Mouse (Mus musculus) left cerebral cortex, postnatal 10 days (tissue): ENCODE measurements around the gene Avil. TPM values are rescaled to one million over a fixed set of nuclear protein-coding genes. Genes with fewer than 3 reads are reported as not detected.

Source experiments
- DNase-seq, 2 experiments: peaks; one replicate each; pipeline ENCODE4 v3.0.0; 2021 to 2022; ENCODE audit warnings: low spot score in 2 of 2, mixed read lengths in 1 of 2; ENCODE audit errors: extremely low spot score in 1 of 2
- intact Hi-C: fragments of 180-260 bp; cut with DNase I; formaldehyde crosslinking; loops from one replicate; pipeline ENCODE4 v1.15.1; 2025
- total RNA-seq, 2 experiments: library from RNA; stranded (reverse); gene quantifications; 2 replicates each; pipeline ENCODE4 v1.2.3; 2021

The Avil gene
- total RNA-seq, 2 experiments from 2014 or later = 0.14 to 0.17 TPM

GRCm38 (mm10) chr10:126979636-126980151, 20.8 kb upstream of the Avil start:
- intact Hi-C loops = loop anchor here (2.0 kb wide), 1 partner anchor 51 kb away; no protein-coding TSS in a partner anchor
- peak in 1 of 2 experiments; percentile 76 for DNase-seq

DNA sequence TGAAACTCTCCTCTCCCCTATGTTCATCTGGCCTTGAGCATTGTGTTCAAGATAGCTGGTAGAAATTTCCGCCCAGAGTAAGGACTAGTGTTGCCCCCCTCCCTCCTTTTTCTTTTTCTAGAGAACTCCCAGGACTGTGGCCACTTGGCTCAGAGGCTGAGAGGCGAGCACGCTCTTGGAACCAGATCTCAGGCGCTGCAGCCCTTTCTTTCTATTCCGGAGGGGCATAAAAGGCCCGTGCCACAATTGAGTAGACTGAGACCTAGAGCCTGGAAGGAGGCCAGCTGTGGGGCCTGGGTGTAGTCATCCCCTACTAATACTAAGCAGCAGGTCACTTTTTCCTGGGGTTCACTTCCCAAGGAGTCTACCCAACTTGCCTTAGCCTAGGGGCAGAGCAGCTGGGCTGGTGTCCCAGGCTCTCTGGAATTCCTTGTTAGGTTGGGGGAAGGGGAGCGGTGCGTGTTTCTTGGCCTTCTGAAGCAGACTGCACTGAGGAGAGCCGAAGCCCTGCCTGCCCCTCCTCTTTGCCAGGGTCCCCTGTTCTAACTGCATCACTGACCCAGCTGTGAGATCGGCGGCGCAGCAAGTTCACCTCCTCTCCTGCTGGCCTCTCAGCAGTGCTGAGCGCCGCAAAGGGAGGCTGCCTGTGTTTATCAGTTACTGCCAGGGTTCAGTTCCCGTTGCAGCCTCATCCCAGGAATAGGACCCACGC, 20.1 kb upstream of the Avil start:
- DNase-seq = peak; percentile 66 to 75
- intact Hi-C loops = no loop called here

DNA sequence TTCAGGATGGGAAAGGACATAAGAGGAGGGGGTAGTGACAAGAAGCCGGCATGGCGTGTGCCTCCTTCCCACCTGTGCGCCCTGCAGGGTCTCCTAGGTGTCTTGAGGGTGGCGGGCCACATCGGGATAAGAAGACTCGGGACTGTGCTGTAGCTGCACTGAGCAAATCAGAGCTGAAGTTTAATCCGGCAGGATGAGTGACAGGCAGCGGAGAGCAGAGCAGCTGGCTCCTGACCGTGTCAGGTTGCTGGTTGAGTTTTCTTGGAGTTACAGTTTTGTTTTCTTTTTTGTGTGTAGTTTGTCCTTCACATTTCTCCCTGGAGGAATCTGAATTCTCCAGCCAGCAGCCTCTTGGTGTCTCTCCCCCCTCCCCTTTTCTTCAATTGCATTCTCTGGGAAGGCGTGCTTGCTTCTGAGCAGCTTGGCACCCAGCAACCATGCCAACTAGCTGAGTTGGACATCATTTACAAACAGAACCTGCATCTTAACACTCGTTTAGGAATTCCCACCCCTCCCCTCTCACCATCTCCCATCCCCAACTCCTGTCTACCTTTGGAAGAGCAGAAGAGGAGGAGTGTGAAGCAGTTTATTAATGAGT, 19.5 kb upstream of the Avil start:
- no peak for DNase-seq
- intact Hi-C loops = no loop called here

GRCm38 (mm10) chr10:126981746-126982145, 18.8 kb upstream of the Avil start:
- intact Hi-C loops = no loop called here
- no peak for DNase-seq

DNA sequence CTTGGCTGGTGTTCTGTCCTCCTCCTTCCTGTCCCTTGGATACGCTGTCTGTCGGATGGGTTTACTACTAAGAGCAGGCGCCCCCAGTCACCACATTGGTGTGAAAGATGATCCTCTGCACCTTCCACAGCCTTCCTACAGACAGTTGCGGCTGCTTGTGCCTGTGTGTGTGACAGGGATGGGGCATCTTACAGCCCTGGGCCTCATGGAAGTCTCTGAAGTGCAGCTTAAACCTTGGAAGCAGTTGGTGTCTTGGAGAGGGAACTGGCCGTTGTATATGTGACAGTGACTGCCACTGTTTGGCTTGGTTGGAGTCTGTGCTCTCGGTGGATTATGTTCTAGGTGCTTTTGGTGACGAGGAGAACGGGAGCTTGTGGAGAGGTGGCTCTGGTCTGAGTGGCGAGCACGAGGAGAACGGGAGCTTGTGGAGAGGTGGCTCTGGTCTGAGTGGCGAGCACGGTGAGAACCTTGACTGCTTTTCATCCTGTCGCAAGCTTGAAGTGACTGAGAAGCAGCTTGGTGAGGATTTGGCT, 17.2 kb upstream of the Avil start:
- intact Hi-C loops = no loop called here

DNA sequence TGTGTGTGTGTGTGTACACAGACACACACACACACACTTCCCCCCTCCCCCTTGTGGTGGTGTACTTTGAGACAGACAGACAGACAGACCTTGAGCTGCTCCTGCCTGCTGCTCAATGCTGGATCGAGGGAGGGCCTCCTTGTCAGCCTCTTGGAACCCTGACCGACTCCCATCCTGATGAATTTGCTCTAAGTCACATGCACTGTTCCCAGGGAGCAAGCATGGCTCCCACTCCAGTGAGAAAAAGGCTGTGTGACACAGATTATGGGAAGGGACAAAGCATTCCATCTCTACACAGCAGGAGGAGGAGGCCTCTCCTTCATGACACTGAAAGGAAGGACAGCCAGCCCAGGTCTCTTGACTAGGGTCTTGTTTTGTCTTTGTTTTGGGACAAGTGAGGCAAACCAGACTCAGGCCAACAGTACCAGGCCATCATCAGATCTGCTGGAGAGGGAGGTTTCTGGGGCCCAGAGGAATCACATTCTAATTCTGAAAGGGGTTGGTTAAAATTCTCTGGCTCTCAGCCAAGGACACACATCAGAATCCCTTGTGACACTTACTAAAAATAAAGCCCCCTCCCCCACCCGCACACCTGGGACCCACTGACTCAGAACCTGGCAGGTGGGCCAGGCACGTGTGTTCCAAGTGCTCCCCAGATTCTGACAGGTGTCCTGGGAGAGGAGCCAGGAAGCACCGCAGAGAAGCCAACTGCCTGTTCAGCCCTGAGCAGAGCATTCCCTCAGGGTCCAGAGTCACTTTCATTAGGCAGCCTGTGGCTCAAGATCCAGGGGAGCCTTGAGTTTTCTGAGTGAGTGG, 16.1 kb upstream of the Avil start:
- DNase-seq = peak in 1 of 2 experiments; percentile 57
- intact Hi-C loops = no loop called here

More for the DNA sequence above, 17.2 kb upstream of the Avil start:
- DNase-seq = no peak

- intact Hi-C loops = no loop called here
- DNase-seq = no peak
These were observed 15.4 kb upstream of the Avil start for GRCm38 (mm10) chr10:126985127-126985526.

- DNase-seq = no peak
- intact Hi-C loops = no loop called here
These were observed 14.9 kb upstream of the Avil start for GRCm38 (mm10) chr10:126985579-126985978.

- intact Hi-C loops = no loop called here
- peak; percentile 70 to 94 for DNase-seq
These were observed 14.0 kb upstream of the Avil start for GRCm38 (mm10) chr10:126986541-126986961.

- intact Hi-C loops = no loop called here
These were observed 13.1 kb upstream of the Avil start for GRCm38 (mm10) chr10:126987183-126988118.

GRCm38 (mm10) chr10:126988513-126989165, 11.9 kb upstream of the Avil start:
- intact Hi-C loops = no loop called here
- no peak for DNase-seq

More at GRCm38 (mm10) chr10:126987183-126988118, 13.1 kb upstream of the Avil start:
- no peak for DNase-seq

- peak; percentile 67 to 90 for DNase-seq
- intact Hi-C loops = loop anchor here (1.0 to 5.0 kb wide), 2 partner anchors 42 to 71 kb away; partner anchors contain the start of gene Tsfm
These were observed 10.0 kb upstream of the Avil start for GRCm38 (mm10) chr10:126990313-126991056.

DNA sequence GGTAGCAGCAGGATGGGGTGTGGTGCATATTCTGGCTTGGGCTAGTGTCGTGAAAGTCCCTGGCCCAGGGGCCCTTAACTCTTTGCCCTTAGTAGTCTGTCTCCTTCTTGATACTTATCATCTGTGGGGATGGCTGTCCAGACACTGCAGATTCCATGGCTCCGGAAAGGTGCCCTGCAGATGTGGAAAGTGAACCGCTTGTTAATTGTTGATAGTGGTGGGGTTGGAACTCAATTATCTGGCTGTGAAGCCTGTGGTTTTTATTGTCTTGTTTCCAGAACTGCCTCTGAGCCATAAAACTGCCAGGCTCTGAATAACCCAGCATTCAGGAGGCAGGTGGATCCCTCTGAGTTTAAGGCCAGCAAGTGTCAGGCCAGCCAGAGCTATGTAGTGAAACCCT, 8.8 kb upstream of the Avil start:
- DNase-seq = no peak
- intact Hi-C loops = loop anchor here (5.0 kb wide), 1 partner anchor 41 kb away; the partner anchor contains the start of gene Tsfm

GRCm38 (mm10) chr10:126993621-126994020, 6.9 kb upstream of the Avil start:
- no peak for DNase-seq
- intact Hi-C loops = loop anchor here (5.0 kb wide), 1 partner anchor 39 kb away; the partner anchor contains the start of gene Tsfm

DNA sequence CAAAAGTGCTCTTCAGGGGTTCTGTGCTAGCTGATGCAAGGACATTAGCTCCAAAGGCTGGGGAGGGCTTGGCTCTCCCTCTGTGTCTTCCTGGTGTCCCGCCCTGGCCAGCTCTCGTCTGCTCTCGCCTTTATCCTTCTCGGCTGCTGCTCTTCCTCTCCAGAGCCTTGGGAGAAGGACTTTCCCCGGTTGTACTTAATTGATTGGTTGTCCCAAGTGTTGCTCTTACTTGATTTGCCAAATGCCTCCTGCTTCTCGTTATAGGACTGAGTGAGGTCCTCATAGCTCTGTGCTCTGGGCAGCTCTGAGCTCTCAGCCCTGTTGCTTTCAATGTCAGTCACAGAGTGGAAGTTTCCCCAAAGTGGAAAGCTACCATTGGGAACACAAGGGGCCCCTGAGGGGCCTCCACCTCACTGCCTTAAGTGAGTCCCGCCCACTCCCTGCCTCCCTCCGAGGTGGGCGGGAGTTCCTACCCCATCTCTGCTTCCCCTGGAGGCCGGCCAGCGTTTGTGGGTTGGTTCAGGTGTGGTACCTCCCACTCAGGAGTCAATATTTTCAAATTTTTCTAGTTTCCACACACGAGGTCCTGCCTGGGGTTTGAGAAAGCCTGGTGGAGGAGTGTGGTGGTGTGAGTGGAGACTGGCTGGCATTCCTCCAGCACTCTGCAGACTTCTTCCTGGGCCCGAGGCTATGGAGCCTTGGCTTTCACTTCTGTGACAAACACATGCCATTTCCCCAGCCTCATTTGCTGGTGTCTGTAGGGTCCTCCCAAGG, 3.0 kb upstream of the Avil start:
- peak in 1 of 2 experiments; percentile 65 for DNase-seq
- intact Hi-C loops = no loop called here

- intact Hi-C loops = no loop called here
- no peak for DNase-seq
These were observed 788 bp downstream of the Avil start for GRCm38 (mm10) chr10:127001297-127001696.
